Mouse (Mus musculus) frontal cortex, postnatal 14 days (tissue): ENCODE data around the gene Trappc10.

ENCODE experiments used
- DNase-seq, 2 experiments: peaks; one replicate each; pipeline ENCODE4 v3.0.0; 2022; ENCODE audit warnings: low spot score in 2 of 2

Gene Trappc10

GRCm38 (mm10) chr10:78258142-78258675 lies 13.8 kb upstream of the Trappc10 start:
- DNase-seq: no peak

GRCm38 (mm10) chr10:78255646-78256059 lies 11.2 kb upstream of the Trappc10 start:
- no peak for DNase-seq

GRCm38 (mm10) chr10:78247206-78247605 lies 2.8 kb upstream of the Trappc10 start:
- DNase-seq: no peak

GRCm38 (mm10) chr10:78246725-78247124 lies 2.3 kb upstream of the Trappc10 start:
- no peak for DNase-seq

GRCm38 (mm10) chr10:78245225-78245547 lies 745 bp upstream of the Trappc10 start:
- DNase-seq: no peak

- DNase-seq: peak in 1 of 2 experiments; percentile 32
Measured at GRCm38 (mm10) chr10:78244058-78244437, 393 bp downstream of the Trappc10 start.

- DNase-seq: no peak
Measured at GRCm38 (mm10) chr10:78238926-78239325, 5.5 kb downstream of the Trappc10 start.

DNA sequence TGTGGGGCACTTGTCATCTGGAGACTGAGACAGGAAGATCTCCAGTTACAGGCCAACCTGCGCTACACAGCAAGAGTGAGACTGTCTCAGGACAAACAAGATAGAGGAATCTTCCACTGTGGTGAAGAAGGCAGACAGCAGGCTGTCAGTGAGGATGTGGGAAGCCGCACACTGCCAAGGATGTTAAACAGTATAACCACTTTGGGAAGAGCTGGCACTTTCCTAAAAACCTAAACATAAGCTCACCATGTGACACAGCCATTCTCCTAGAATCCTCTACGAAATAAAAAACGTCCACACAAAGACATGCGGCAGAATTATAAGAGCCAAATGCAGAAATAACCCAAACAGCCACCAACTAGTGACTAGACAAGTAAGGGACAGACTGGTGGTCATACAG lies 6.1 kb downstream of the Trappc10 start:
- no peak for DNase-seq

DNA sequence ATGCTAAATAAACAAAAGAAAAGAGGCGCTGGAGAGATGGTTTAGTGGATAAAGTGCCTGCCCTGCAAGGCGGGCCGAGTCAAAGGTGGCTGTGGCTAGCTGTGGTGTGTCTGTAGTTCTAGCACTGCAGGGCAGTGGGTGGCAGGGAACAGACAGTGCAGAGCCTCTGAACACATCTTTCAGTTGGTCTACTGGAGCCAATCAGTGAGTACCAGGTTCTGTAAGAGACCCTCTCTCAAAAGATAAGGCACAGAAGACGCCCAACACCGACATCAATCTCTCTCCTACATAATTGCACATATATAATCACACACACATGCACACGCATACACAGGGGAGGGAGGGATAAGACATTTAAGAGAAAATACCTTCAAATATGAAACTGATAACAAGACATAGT lies 6.6 kb downstream of the Trappc10 start:
- DNase-seq: no peak

- no peak for DNase-seq
Measured at GRCm38 (mm10) chr10:78236885-78237629, 7.4 kb downstream of the Trappc10 start.

DNA sequence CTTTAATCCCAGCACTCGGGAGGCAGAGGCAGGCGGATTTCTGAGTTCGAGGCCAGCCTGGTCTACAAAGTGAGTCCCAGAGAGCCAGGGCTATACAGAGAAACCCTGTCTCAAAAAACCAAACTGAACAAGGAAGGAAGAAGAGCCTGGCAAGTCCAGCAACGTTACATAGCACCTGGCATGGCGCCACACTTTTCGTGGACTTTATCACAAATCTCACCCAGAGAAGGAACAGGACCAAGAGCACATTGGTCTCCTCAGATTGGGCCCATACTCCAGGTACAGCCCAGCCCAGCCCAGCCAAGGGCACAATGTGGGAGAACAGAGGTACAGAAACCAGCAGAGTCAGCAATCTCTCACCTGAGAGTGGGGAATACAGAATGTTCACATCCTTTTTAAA lies 10.7 kb downstream of the Trappc10 start:
- no peak for DNase-seq

- DNase-seq: no peak
Measured at GRCm38 (mm10) chr10:78233161-78233560, 11.3 kb downstream of the Trappc10 start.

DNA sequence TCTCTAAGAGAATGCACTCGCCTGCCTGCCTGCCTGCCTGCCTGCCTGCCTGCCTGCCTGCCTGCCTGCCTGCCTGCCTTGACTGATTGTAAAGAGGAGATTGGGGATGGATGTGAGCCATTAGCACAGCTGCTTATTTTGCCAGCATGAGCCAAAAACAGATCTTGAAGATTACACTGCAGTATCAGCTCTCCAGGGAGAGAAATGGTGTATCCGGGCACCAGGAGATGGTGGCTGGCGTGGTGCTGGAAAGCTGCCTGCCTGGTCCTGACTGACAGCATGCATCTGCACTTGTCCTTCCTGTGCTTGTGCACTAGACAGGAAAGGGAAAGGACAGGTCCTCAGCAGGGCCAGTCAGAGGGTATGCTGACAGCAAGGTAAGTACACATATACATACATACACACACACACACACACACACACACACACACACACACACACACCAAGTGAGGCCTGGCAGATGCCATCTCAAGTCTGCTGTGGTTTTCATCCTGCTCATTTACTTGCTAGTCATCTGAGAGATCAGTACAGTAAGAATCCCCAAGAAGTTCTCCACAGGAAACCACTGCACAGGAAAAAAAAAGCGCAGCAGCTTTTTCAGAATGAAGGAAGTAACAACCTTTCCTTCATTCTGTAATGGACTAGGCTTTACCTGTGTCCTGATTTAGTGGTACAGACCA lies 12.0 kb downstream of the Trappc10 start:
- DNase-seq: no peak

DNA sequence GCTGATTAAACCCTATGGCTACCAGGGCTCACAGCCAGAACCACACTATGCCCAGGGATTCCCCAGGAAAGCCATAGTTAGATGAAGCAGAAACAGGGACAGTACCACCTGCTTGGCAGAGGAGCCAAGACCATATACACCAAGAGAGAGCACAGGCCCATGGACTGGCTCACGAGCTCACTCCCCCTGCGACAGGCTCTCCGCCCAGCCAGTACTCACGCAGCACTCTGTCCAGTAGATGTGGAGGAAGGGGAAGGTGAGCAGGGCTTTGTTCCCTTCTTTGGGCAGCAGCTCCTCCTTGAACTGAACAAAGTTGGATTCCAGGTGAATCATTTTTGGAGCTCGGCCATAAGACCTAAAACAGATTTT lies 15.9 kb downstream of the Trappc10 start:
- DNase-seq: no peak

- DNase-seq: no peak
Measured at GRCm38 (mm10) chr10:78227875-78228559, 16.4 kb downstream of the Trappc10 start.

DNA sequence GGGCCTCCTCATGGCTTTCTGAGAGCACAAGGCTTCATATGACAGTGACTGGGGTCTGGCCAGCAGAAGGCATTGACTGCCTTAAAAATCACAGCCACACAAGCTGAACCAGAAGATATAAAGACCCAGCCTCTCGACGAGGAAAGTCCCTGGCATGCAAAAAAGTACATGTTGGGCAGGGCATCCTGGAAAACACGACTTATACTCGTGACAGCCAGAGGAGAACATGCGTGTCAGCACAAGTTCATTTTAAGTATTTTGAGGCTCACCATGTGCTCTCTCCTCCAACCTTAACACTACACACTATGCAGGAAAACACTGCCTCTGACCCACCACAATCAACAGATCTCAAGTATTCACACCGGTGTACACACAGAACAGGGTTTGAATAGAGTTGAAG lies 20.3 kb downstream of the Trappc10 start:
- DNase-seq: no peak

DNA sequence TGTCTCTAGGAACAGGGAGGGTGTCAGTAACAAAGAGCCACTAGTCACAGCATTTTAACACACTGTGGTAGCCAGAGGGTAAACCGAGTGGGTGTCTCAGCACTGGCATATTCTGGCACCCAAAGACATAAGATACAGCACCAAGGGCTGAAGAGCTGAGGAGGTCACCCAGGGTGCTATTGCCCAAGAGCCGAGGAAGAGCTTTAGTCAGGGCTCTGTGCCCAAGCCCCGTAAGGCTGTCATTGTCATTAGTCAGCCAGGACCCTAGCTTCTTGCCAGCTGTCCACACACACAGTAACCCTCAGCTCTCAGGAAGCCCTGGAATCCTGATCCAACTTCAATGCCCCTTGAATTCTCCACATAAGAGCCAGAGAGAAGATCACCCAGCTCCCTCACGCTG lies 21.5 kb downstream of the Trappc10 start:
- no peak for DNase-seq

DNA sequence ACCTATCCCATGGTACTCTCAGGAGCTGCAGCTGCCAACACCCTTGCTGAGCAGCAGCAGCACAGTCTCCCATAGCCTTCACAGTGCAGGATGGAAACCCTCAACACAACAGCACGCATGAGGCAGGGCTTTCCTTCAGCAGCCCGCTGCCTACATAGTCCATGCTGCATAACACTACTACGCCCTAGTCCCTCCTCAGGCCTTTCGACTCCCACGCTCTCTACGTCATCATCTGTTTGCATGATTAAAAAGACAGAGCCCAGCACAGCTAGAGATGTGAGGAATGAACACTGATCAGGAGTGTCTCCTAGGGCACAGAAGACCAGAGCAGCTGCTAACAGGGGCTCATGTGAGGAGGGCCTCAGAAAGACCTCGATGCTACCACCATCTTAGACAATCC lies 23.1 kb downstream of the Trappc10 start:
- no peak for DNase-seq

DNA sequence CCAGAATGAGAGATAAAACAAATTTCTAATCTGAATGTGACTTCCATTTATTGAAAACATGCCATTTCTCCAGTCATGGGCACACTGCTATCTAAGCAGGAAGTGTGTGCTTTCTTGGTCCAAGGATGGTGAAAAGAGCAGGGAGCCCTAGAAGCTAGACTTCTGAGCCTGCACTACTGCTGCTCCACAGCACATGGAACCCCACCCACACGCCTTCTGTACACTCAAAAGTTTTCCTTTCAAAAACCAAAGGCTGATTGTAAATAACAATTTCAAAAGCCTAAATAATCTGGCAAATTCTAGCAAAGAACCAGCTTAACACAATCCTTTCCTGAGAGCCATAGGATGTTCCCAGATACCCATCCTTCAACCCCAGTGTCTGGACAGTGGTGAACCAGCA lies 24.9 kb downstream of the Trappc10 start:
- DNase-seq: no peak

- DNase-seq: no peak
Measured at GRCm38 (mm10) chr10:78218576-78218975, 25.9 kb downstream of the Trappc10 start.

GRCm38 (mm10) chr10:78216376-78217083 lies 27.9 kb downstream of the Trappc10 start:
- DNase-seq: no peak

DNA sequence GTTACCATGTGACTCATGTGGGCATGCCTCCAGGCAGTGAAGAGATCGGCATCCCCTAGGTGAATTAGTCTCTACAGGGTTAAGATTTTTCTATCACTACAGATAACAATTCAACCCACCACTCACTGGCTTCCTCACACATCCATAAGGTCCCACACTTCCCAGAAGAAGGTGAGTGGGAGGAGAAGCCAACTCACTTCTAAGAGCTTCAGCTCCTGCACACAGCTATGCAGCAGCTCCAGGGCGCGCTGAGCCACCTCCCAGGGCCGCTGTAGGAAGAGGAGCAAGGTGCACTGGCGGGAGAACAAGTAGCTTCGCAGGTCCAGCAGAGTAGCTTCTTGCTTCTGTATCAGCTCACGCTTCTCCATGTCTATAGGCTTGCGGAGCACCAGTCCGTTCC lies 30.1 kb downstream of the Trappc10 start:
- no peak for DNase-seq
